Mouse (Mus musculus) spleen, postnatal 4 days (tissue): ENCODE data around the gene Morc2a.

ENCODE experiments used
- DNase-seq, 2 experiments: peaks; one replicate each; pipeline ENCODE4 v3.0.0; 2022; ENCODE audit warnings: low spot score in 2 of 2

Morc2a gene

DNA sequence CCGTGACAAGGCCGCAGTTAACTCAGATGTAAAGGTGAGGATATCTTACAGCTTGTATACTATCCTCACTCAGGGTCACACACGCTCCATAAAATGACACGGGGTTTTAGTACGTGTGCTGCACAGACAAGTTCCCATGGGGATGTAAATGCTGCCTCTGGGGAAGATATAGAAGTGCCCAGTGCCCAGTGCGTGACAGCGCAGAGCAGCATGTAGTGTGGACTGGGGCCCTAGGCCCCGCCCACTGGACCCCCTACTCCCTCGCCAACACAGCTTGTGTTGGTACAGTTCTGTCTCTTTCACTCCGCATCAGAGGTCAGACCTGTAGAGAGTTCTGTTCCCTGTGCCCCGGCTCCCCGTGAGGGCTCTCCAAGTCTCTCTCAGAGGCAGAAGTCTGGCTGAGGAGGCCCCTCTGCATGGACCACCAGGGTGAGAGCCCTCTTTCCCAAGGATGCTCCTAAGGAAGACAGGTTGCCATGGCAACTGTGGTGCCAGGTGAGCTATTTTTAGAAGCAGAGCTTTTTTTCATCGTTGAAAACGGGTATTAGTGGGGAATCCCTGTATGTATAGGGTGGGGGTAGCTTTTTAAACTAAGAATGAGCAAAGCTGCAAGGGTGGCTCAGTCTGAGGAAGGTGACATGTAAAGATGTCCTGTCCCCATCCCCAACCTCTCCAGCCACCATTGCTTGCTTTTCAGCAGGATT is 85.1 kb downstream of the Morc2a start:
- DNase-seq, result no peak

DNA sequence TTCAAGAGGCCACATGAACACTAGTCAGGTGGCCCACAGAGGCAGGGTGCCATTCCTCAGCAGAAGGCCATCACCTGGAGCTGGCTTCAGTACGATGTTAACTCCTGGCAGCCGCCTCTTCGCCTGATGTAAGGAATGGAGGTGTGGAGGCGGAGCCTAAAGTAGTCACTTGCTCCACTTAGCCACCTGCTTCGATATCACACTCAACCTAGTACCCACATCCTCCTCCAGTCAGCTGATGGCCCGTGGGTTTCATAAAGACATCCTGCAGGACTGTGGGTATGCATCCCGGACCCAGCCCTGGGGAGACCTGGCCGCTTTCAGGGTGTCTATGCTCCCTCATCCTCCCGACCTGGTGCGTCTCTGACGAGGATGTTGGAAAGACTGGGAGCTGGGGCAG is 86.7 kb downstream of the Morc2a start:
- no peak for DNase-seq

DNA sequence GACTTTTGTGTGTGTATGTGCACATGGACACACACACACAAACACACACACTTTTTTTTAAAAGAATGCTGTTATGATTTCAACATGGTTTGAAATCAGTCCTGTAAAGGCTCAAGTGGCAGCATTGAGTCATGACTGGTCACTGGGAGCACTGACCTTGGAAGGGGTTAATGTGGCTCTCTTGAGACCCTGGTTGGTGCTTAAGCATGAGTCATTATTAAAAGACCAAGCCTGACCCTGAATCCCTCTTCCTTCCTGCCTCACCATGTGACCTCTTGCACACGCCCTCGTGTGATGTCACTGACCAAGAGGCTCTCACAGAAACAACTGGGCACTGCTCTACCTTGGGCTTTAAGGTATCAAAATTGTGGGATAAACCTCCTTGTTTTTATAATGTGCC is 89.8 kb downstream of the Morc2a start:
- no peak for DNase-seq
